Mouse (Mus musculus) MEL (cell line): ENCODE data around the gene Klhl22.

ENCODE experiments used
- CTCF ChIP-seq, 3 experiments: IDR thresholded peaks in 2 of 3; conservative IDR thresholded peaks in 1 of 3; 2 replicates each; pipeline ENCODE4 v1.5.1; 2011 to 2012; ENCODE audit warnings: low read length in 3 of 3, low read depth in 2 of 3, mild to moderate bottlenecking in 2 of 3, improper control_type of control experiment in 1 of 3, inconsistent platforms in 1 of 3, mixed read lengths in 1 of 3, moderate library complexity in 1 of 3; ENCODE audit not compliant: control insufficient read depth in 1 of 3, insufficient read depth in 1 of 3, poor library complexity in 1 of 3, severe bottlenecking in 1 of 3
- HCFC1 ChIP-seq: IDR thresholded peaks from 2 replicates; pipeline ENCODE4 v1.6.1; 2012; ENCODE audit warnings: low read depth, mild to moderate bottlenecking, inconsistent platforms, low read length, improper control_type of control experiment, moderate library complexity
- MAX ChIP-seq: IDR thresholded peaks from 2 replicates; pipeline ENCODE4 v1.6.1; 2011; ENCODE audit warnings: low read length, improper control_type of control experiment
- POLR2A ChIP-seq, 2 experiments: IDR thresholded peaks; 2 replicates each; pipeline ENCODE4 v1.6.1; 2011 to 2012; ENCODE audit warnings: low read length in 2 of 2, mild to moderate bottlenecking in 2 of 2, control low read depth in 1 of 2, improper control_type of control experiment in 1 of 2, low read depth in 1 of 2, moderate library complexity in 1 of 2; ENCODE audit not compliant: control insufficient read depth in 1 of 2, insufficient read depth in 1 of 2, poor library complexity in 1 of 2
- POLR2AphosphoS5 ChIP-seq: IDR thresholded peaks from 2 replicates; pipeline ENCODE4 v1.6.1; 2012; ENCODE audit warnings: low read depth, borderline replicate concordance, mild to moderate bottlenecking, inconsistent platforms, low read length, moderate library complexity, mixed read lengths

DNA sequence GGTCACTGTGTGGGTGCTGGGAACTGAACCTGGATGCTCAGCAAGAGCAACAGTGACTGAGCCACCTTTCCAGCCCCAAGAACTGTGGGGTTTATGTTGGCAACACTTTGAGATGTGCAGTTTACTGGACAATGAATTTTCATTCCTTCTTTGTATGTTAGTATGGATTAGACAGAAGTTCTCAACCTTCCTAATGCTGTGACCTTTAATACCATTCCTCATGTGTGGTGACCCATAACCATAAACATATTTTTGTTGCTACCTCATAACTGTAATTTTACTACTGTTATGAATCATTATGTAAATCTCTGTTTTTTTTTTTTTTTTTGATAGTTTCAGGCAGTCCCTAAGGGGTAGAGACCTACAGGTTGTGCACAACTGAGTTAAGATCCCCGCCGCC is 25.8 kb upstream of the Klhl22 start:
- TF ChIP-seq CTCF (IDR thresholded peaks at IDR 0.05 in 2 of 3, conservative IDR thresholded peaks at IDR 0.05 in 1 of 3; ENCODE audit: control insufficient read depth in 1 of 3, insufficient read depth in 1 of 3, low read depth in 2 of 3, low read length in 3 of 3, poor library complexity in 1 of 3, severe bottlenecking in 1 of 3) (no peak), POLR2A (IDR thresholded peaks at IDR 0.05; ENCODE audit: control insufficient read depth in 1 of 2, insufficient read depth in 1 of 2, low read depth in 1 of 2, low read length in 2 of 2, poor library complexity in 1 of 2) (no peak), MAX (no peak), HCFC1 (no peak), POLR2AphosphoS5 (no peak)
